Mouse (Mus musculus) G1E (cell line): ENCODE measurements around the gene Serinc5.

ENCODE experiments used
- CTCF ChIP-seq: IDR thresholded peaks from 2 replicates; pipeline ENCODE4 v1.5.1; 2012; ENCODE audit warnings: low read depth, low read length, inconsistent platforms, mixed read lengths
- GATA1 ChIP-seq: IDR thresholded peaks from 2 replicates; pipeline ENCODE4 v1.6.1; 2012; ENCODE audit warnings: borderline replicate concordance, low read length, inconsistent platforms, mixed read lengths
- GATA2 ChIP-seq: IDR thresholded peaks from 2 replicates; pipeline ENCODE4 v1.6.1; 2012; ENCODE audit warnings: low read depth, low read length, inconsistent platforms, borderline replicate concordance

- TF ChIP-seq CTCF (no peak), GATA2 (no peak), GATA1 (no peak)
These were observed 127.9 kb downstream of the Serinc5 start for GRCm38 (mm10) chr13:92738821-92739220.
